Mouse (Mus musculus): ENCODE data around the gene Zbed5. TPM values are rescaled to one million over a fixed set of nuclear protein-coding genes. Genes with fewer than 3 reads are reported as not detected.
"Not testable (repeated sequence)": the region's sequence is repeated elsewhere in the genome, so short reads cannot be mapped to it uniquely, and the experiment has no call there.

Gene Zbed5
- polyA plus RNA-seq, 1 experiment from 2014 or later, result 18.6 TPM

GRCm38 (mm10) chr5:129940736-129941494, 45.4 kb downstream of the Zbed5 start:
- WGBS, result 10% methylated on average over 9 of the region's 9 CpGs
- Histone ChIP-seq H3K9me3 (ENCODE audit: control insufficient read depth, low read length) (no peaks in the 10 kb centered on the region), H3K4me3 (ENCODE audit: low read depth, low read length) (peak overlapping the region; percentile 69), H3K36me3 (ENCODE audit: control insufficient read depth, insufficient read depth, low read length) (0 out of 2 replicates have a peak, but pooled peaks cover 3% of the 10 kb centered on the region), H3K9ac (replicated peaks; ENCODE audit: low read depth, low read length) (no peak overlapping the region), H3K27ac (ENCODE audit: low read depth, low read length) (peak overlapping the region; percentile 28; the same call in 1 of the 2 replicates), H3K4me1 (ENCODE audit: control insufficient read depth, insufficient read depth, low read length) (peaks cover 5% of the 10 kb centered on the region; the same call in 1 of the 2 replicates), H3K4me2 (ENCODE audit: low read depth, low read length) (peak overlapping the region; percentile 45), H3K27me3 (ENCODE audit: control insufficient read depth, insufficient read depth, low read length) (no peaks in the 10 kb centered on the region)
- ATAC-seq (ENCODE audit: low read depth), result no peak

DNA sequence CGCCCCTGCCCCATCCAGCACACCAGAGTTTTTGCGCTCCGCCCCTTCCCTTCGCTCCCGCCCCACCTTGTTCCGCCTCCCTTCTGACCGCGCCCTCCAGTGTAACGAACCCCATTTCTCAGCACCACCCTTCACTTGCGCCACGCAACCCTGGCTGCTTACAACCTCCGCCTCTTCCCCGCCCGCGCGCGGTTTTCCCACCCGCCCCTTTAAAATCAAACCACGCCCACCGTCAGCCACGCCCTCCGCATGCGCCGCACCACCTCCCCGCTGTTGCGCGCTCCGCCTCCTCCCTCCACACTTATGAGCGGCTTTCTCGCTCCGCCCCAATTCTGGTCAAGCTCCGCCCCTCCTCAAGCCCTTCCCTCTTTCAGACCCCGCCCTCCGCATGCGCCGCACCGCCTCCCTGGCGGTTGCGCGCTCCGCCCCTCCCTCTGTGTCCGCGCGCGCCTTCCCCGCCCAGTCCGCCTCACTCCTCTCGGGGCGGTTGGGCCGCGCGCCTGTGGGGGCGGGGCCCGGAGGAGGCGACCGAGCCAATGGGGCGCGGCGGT, 46.0 kb downstream of the Zbed5 start, which contains the start of gene Vkorc1l1:
Vkorc1l1 (plus strand) TSS at position 476 of the 551 bp plus-strand sequence.
- WGBS, result 1% methylated on average over 42 of the region's 59 CpGs
- 0 out of 2 replicates have a peak, but pooled peaks cover 3% of the 10 kb centered on the region for H3K36me3 ChIP-seq (ENCODE audit: control insufficient read depth, insufficient read depth, low read length)
- peak within 1 kb of the TSS; percentile 60 for H3K27ac ChIP-seq (ENCODE audit: low read depth, low read length)
- peak within 1 kb of the TSS; percentile 80 for H3K4me2 ChIP-seq (ENCODE audit: low read depth, low read length)
- H3K4me3 ChIP-seq (ENCODE audit: low read depth, low read length), result peak within 1 kb of the TSS; percentile 69
- no peaks in the 10 kb centered on the region for H3K27me3 ChIP-seq (ENCODE audit: control insufficient read depth, insufficient read depth, low read length)
- peak; percentile 95 for ATAC-seq (ENCODE audit: low read depth)
- peaks cover 5% of the 10 kb centered on the region; the same call in 1 of the 2 replicates for H3K4me1 ChIP-seq (ENCODE audit: control insufficient read depth, insufficient read depth, low read length)
- peak within 1 kb of the TSS; percentile 76 for H3K9ac ChIP-seq (replicated peaks; ENCODE audit: low read depth, low read length)
- H3K9me3 ChIP-seq (ENCODE audit: control insufficient read depth, low read length), result no peaks in the 10 kb centered on the region

GRCm38 (mm10) chr5:129942073-129942939, 46.8 kb downstream of the Zbed5 start:
- peak; percentile 68 for ATAC-seq (ENCODE audit: low read depth)
- H3K27ac ChIP-seq (ENCODE audit: low read depth, low read length), result peak overlapping the region; percentile 60
- not testable (repeated sequence) for H3K27me3 ChIP-seq (ENCODE audit: control insufficient read depth, insufficient read depth, low read length); H3K4me1 ChIP-seq (ENCODE audit: control insufficient read depth, insufficient read depth, low read length); H3K36me3 ChIP-seq (ENCODE audit: control insufficient read depth, insufficient read depth, low read length); H3K9me3 ChIP-seq (ENCODE audit: control insufficient read depth, low read length)
- WGBS, result 0% methylated on average over 35 of the region's 82 CpGs
- H3K9ac ChIP-seq (replicated peaks; ENCODE audit: low read depth, low read length), result peak overlapping the region; percentile 76
- H3K4me2 ChIP-seq (ENCODE audit: low read depth, low read length), result peak overlapping the region; percentile 80
- H3K4me3 ChIP-seq (ENCODE audit: low read depth, low read length), result peak overlapping the region; percentile 69

- H3K9me3 ChIP-seq (ENCODE audit: control insufficient read depth, low read length), result no peaks in the 10 kb centered on the region
- H3K4me3 ChIP-seq (ENCODE audit: low read depth, low read length), result no peak overlapping the region
- peaks cover 5% of the 10 kb centered on the region; the same call in 1 of the 2 replicates for H3K4me1 ChIP-seq (ENCODE audit: control insufficient read depth, insufficient read depth, low read length)
- no peak for ATAC-seq (ENCODE audit: low read depth)
- H3K9ac ChIP-seq (replicated peaks; ENCODE audit: low read depth, low read length), result no peak overlapping the region
- H3K4me2 ChIP-seq (ENCODE audit: low read depth, low read length), result no peak overlapping the region
- no peaks in the 10 kb centered on the region for H3K27me3 ChIP-seq (ENCODE audit: control insufficient read depth, insufficient read depth, low read length)
- no peak overlapping the region for H3K27ac ChIP-seq (ENCODE audit: low read depth, low read length)
- H3K36me3 ChIP-seq (ENCODE audit: control insufficient read depth, insufficient read depth, low read length), result 0 out of 2 replicates have a peak, but pooled peaks cover 3% of the 10 kb centered on the region
- 87% methylated on average over 1 of the region's 1 CpGs for WGBS
Measured at GRCm38 (mm10) chr5:129943402-129943801, 47.9 kb downstream of the Zbed5 start.

GRCm38 (mm10) chr5:129947528-129948033, 52.1 kb downstream of the Zbed5 start:
- 97% methylated on average over 2 of the region's 2 CpGs for WGBS
- Histone ChIP-seq H3K9ac (replicated peaks; ENCODE audit: low read depth, low read length) (no peak overlapping the region), H3K27ac (ENCODE audit: low read depth, low read length) (no peak overlapping the region), H3K27me3 (ENCODE audit: control insufficient read depth, insufficient read depth, low read length) (no peaks in the 10 kb centered on the region), H3K36me3 (ENCODE audit: control insufficient read depth, insufficient read depth, low read length) (0 out of 2 replicates have a peak, but pooled peaks cover 3% of the 10 kb centered on the region), H3K4me2 (ENCODE audit: low read depth, low read length) (no peak overlapping the region), H3K4me1 (ENCODE audit: control insufficient read depth, insufficient read depth, low read length) (peaks cover 4% of the 10 kb centered on the region; the same call in 1 of the 2 replicates), H3K9me3 (ENCODE audit: control insufficient read depth, low read length) (no peaks in the 10 kb centered on the region), H3K4me3 (ENCODE audit: low read depth, low read length) (no peak overlapping the region)
- ATAC-seq (ENCODE audit: low read depth), result no peak

DNA sequence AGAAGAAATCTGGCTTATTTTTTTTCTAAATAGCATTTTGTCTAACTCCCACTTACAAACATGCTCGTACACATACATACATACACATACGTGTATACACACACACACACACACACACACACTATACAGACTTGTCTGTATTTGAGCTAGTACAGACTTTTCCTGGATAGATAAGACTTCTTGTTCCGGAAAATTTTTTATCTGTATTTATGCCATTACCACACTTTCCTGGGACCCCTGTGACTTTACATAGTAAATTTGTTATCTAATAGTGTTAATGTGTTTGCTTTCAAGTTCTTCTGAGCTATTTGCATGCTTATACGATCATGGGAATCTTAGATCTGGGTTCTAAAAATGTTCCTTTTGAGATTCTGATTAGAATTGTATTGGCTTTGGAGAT, 56.6 kb downstream of the Zbed5 start:
- H3K9me3 ChIP-seq (ENCODE audit: control insufficient read depth, low read length), result no peaks in the 10 kb centered on the region
- no peak overlapping the region for H3K27ac ChIP-seq (ENCODE audit: low read depth, low read length)
- H3K27me3 ChIP-seq (ENCODE audit: control insufficient read depth, insufficient read depth, low read length), result no peaks in the 10 kb centered on the region
- no peak overlapping the region for H3K4me3 ChIP-seq (ENCODE audit: low read depth, low read length)
- no peaks in the 10 kb centered on the region for H3K36me3 ChIP-seq (ENCODE audit: control insufficient read depth, insufficient read depth, low read length)
- no peak overlapping the region for H3K9ac ChIP-seq (replicated peaks; ENCODE audit: low read depth, low read length)
- H3K4me1 ChIP-seq (ENCODE audit: control insufficient read depth, insufficient read depth, low read length), result no peaks in the 10 kb centered on the region
- no peak overlapping the region for H3K4me2 ChIP-seq (ENCODE audit: low read depth, low read length)
- no peak for ATAC-seq (ENCODE audit: low read depth)
- WGBS, result 94% methylated on average over 4 of the region's 4 CpGs

Other genes starting within 250 kb of the Zbed5 start
- 7.7 and 7.9 TPM in 2 replicates for gene Zfp11, start 225.6 kb upstream of the Zbed5 start, polyA plus RNA-seq (2014; fragmentation: Nextera tagmentation; extraction: Ambion mirVana)
- gene Sept14, start 187.2 kb upstream of the Zbed5 start, polyA plus RNA-seq (2014; fragmentation: Nextera tagmentation; extraction: Ambion mirVana), result not detected in 2 replicates
- gene Mrps17, start 180.2 kb upstream of the Zbed5 start, polyA plus RNA-seq (2014; fragmentation: Nextera tagmentation; extraction: Ambion mirVana), result 173 and 179 TPM in 2 replicates
- 95.1 and 95.6 TPM in 2 replicates for gene Nipsnap2, start 170.7 kb upstream of the Zbed5 start, polyA plus RNA-seq (2014; fragmentation: Nextera tagmentation; extraction: Ambion mirVana)
- 33.6 and 35.6 TPM in 2 replicates for gene Psph, start 108.3 kb upstream of the Zbed5 start, polyA plus RNA-seq (2014; fragmentation: Nextera tagmentation; extraction: Ambion mirVana)
- 21.0 and 33.6 TPM in 2 replicates for gene Sumf2, start 48.7 kb upstream of the Zbed5 start, polyA plus RNA-seq (2014; fragmentation: Nextera tagmentation; extraction: Ambion mirVana)
- 717 and 752 TPM in 2 replicates for gene Chchd2, start 8.3 kb upstream of the Zbed5 start, polyA plus RNA-seq (2014; fragmentation: Nextera tagmentation; extraction: Ambion mirVana)
- 0.58 and 0.92 TPM in 2 replicates for gene Phkg1, start 2.8 kb downstream of the Zbed5 start, polyA plus RNA-seq (2014; fragmentation: Nextera tagmentation; extraction: Ambion mirVana)
- gene Nupr1l, start 12.8 kb downstream of the Zbed5 start, polyA plus RNA-seq (2014; fragmentation: Nextera tagmentation; extraction: Ambion mirVana), result 3.7 and 3.8 TPM in 2 replicates
- gene Vkorc1l1, start 46.2 kb downstream of the Zbed5 start, polyA plus RNA-seq (2014; fragmentation: Nextera tagmentation; extraction: Ambion mirVana), result 26.2 and 31.5 TPM in 2 replicates
- gene Gusb, start 107.3 kb downstream of the Zbed5 start, polyA plus RNA-seq (2014; fragmentation: Nextera tagmentation; extraction: Ambion mirVana), result 32.7 and 38.0 TPM in 2 replicates
- 41.1 and 44.6 TPM in 2 replicates for gene Asl, start 133.5 kb downstream of the Zbed5 start, polyA plus RNA-seq (2014; fragmentation: Nextera tagmentation; extraction: Ambion mirVana)
- 46.0 and 51.9 TPM in 2 replicates for gene Crcp, start 133.6 kb downstream of the Zbed5 start, polyA plus RNA-seq (2014; fragmentation: Nextera tagmentation; extraction: Ambion mirVana)
- gene Tpst1, start 177.6 kb downstream of the Zbed5 start, polyA plus RNA-seq (2014; fragmentation: Nextera tagmentation; extraction: Ambion mirVana), result 48.1 and 66.1 TPM in 2 replicates
- gene Kctd7, start 249.1 kb downstream of the Zbed5 start, polyA plus RNA-seq (2014; fragmentation: Nextera tagmentation; extraction: Ambion mirVana), result 16.1 and 17.5 TPM in 2 replicates